Mouse (Mus musculus) ovary, postnatal 36 days (tissue): ENCODE measurements around the gene Dus2.
"Not testable (repeated sequence)": the region's sequence is repeated elsewhere in the genome, so short reads cannot be mapped to it uniquely, and the experiment has no call there.

Experiments
- DNase-seq: peaks from one replicate; pipeline ENCODE4 v3.0.0; 2022; ENCODE audit warnings: low spot score, mixed read lengths

Dus2 gene

GRCm38 (mm10) chr8:105990856-105991387 is at the start of gene Dus2:
Dus2 (plus strand) TSS chr8:105991337.
- DNase-seq: peak; percentile 74

- no peak for DNase-seq
Measured at GRCm38 (mm10) chr8:105942026-105942425, 49.1 kb upstream of the Dus2 start.

DNA sequence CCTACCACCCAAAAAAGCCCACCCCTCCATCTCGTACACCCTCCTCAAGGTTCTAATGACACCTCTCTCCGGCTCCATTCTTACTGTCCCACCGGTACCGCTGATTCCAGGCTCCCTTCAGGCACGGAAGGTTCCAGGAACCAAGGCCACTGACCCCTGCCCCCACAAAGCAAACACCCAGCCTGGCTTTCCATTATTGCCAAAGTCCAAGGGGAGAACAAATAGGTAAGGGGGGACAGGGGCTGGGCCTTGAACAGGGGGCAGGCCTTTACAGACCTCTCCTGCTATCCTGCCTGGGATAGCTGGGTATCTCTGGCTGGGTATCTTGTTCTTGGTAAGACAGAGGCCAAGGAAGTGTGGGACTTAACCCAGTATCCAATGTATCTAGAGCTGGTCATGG is 48.6 kb upstream of the Dus2 start:
- DNase-seq: no peak

DNA sequence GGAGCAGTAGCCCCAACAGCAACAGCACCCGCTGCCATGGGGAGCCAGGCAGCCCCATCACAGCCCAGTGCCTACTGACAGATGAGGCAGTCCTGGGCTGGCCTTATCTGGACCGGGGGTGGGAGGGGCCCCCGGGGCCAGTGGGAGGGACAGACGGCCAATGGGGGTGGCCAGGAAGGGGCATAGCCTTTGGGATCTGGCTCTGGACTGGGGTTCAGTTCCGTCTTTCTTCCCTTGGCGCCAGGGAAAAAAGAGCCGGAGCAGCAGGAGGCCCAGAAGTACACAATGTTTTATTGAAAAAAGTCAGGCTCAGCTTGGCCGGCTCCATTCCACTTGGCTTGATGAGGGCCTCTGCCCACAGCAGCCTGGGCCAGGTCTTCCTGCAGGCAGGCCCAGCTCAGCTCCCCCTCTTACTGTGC is 47.8 kb upstream of the Dus2 start, which contains the start of gene Lcat:
Gene Lcat, minus strand, starts transcription at position 62 of the 419 bp plus-strand sequence.
- DNase-seq: no peak

DNA sequence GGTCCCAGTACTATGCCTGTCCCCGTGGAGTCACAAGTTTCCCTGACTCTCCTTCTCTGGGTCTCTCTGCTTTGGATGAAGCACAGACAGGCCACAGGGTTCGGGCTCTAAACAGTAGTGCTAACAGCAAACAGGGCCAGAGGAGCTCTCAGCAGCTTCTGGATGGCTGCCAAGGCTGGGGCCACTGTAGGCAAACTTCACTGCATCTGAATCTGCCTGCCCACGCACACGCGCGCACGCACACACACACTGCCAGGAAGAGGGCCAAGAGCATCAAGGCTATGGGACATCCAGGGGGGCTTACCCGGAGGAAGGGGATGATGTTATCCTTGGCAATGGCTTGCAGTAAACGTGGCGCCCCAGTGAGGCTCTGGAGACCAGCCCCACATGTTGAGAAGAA is 41.8 kb upstream of the Dus2 start:
- peak; percentile 70 for DNase-seq

GRCm38 (mm10) chr8:105951057-105951659 is 40.0 kb upstream of the Dus2 start:
- no peak for DNase-seq

DNA sequence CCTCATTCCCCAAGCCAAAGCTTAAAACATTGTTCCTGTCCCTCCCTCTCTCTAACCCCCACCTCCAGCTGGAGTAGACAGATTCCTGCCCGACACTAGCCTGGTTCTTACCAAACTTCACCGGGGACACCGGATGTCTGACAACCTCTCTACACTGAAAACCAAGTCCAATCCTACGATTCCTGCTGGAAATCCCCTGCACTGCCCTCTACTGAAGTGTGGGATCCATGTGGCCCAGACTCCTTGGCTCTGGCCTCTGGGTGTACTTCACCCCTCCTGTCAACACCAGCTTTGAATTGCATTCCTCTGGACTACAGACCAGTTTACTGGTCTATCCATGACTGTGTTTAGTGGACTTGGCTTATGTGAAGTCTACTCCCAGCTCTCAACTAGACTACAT is 34.6 kb upstream of the Dus2 start:
- DNase-seq: no peak

DNA sequence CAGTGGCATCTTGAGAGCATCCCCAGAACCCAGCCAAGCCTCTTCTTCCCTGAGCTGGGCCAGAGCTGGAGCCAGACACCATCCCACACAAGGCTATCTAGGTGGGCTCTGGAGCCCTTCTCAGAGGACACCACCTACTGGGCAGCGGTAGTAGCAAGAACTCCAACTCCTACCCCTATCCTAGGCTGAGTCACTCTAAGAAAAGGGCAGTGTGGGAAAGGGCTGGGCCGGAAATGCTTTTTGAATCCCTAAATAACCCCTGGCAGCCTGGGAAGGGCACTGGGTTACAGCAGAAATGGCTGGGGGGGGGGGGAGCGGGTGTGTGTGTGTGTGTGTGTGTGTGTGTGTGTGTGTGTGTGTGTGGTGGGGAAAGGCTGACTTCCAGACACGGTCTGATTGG is 33.3 kb upstream of the Dus2 start:
- no peak for DNase-seq

DNA sequence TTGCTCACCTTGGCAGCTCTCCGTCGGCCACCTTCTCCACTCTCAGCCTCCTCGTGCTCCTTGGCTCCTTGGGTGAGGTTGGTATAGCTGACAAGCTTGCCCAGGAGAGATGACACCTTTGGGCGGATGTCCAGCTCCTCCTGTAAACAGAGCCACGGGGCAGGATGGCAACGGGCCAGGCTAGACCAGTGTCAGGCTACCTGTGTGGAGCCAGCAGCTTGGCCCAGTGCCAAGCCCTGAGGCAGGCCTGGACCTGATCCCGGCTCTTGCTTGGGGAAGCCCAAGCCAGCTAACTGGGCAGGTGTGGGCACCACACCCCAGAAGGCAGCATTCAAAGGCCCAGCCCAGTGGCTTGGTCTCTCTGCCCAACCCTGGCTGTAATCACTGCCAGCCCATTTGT is 31.8 kb upstream of the Dus2 start:
- peak; percentile 64 for DNase-seq

DNA sequence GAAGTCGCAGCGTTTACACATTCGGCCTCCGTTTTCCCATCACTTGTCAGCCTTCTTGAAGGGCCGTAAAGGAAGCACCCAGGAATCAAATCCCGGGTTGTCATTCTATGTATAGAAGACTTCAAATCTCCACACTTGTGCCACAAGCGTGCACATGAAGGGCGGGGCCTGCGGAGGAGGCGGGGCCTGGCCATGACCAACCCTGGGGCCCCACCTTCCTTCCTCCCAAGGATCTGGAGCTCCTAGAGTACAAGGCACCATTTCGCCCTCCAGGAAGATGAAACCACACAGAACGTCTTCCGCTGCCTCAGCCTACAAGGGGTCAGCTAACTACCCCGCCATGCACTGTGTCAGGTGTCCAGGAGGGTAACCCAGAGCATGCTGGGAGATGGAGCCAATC is 30.0 kb upstream of the Dus2 start:
- no peak for DNase-seq

DNA sequence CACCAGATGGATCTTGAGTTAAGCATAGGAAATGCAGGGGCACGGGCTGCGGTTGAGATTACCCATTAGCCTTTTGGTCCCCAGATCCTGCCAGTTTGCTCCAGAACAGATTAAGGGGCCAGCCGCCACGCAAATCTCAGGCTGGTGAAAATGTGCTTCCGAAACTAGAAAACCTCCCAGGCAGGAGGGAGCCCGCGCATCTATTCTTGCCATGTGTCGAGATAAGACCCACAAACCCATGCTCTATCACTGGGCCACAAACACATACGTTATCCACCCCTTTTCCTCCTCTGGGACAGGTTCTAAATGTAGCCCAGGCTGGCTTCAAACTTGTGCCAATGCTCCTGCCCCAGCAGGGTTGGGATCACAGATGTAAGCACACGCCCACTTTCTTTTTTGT is 29.6 kb upstream of the Dus2 start:
- DNase-seq: no peak

DNA sequence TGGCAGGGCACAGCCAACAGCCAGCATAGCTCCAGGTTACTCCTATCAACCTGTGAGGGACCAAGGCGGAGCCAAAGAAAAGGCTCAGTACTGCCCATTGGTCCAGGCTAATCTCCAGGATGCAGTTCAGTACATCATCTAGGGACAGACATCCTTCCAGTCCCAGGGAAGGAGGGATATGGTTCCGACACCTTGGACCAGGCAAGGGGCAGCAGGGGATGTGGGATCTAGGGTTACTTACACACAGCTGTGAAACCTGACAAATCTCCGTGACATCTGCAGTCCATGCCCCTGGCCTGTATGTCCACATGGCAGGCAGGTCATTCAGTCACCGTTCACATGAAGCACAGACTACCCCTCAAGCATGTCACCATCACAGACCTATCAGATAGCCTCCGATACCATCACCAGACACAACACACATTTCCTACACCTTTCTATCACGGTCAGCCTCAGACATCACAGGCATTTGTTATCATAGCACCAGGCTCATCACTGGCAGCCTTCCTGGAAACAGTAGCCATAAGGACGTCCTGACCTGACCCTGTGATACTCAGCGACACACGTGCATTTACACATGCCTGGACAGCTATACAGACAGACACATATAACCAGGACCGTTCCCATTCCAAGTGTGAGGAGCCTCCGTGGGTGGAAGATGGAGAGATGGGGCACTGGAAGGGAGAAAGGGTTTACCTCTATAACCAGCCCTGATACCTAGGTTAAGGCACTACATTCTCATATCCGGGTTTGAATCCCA is 26.5 kb upstream of the Dus2 start:
- DNase-seq: no peak

DNA sequence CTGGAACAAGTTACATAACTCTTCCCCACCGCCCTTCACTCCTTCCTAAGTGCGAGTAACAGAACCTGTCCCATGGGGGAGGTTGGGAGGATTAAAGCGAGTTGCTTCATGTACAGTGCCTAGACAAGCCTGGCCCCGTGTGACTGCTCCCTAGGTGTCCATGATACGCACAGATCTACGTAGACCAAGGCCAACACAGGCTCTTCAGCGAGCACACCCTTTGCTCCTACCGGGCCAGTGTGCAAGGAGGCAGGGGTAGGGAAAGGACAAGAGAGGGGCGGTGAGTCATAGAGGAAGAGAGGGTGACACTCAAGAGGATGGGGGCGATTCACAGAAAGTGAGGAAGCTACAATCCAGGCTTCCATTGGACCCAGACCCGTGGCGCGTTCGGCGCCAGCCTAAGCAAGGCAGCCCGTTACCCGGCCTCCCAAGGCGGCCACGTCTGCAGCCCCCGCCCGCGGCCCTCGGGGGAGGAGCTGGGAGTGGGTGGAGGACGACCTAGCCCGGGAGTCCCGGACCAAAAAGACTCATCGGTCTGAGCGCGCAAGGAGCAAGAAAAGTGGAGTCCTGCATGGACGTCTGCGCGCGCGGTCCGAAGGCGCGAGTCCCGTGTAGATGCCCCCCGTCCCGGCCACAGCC is 25.8 kb upstream of the Dus2 start:
- peak; percentile 69 for DNase-seq

- peak; percentile 84 for DNase-seq
Measured at GRCm38 (mm10) chr8:105965905-105966341, 25.2 kb upstream of the Dus2 start, which contains the start of gene Slc12a4. Slc12a4 (minus strand) TSS chr8:105966097.

- DNase-seq: no peak
Measured at GRCm38 (mm10) chr8:105966692-105967311, 24.3 kb upstream of the Dus2 start.

DNA sequence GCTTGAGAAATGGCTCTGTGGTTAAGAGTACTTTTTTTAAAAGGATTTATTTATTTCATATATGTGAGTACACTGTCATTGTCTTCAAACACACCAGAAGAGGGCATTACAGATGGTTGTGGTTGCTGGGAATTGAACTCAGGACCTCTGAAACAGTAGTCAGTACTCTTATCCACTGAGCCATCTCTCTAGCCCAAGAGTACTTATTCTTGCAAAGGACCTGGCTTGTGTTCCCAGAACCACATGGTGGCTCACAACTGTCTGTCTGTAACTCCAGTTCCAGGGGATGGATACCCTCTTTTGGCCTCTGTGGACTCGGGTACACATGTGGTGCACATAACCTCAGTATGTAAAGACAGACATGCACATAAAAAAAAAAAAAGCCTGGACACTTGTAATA is 21.8 kb upstream of the Dus2 start:
- DNase-seq: no peak

DNA sequence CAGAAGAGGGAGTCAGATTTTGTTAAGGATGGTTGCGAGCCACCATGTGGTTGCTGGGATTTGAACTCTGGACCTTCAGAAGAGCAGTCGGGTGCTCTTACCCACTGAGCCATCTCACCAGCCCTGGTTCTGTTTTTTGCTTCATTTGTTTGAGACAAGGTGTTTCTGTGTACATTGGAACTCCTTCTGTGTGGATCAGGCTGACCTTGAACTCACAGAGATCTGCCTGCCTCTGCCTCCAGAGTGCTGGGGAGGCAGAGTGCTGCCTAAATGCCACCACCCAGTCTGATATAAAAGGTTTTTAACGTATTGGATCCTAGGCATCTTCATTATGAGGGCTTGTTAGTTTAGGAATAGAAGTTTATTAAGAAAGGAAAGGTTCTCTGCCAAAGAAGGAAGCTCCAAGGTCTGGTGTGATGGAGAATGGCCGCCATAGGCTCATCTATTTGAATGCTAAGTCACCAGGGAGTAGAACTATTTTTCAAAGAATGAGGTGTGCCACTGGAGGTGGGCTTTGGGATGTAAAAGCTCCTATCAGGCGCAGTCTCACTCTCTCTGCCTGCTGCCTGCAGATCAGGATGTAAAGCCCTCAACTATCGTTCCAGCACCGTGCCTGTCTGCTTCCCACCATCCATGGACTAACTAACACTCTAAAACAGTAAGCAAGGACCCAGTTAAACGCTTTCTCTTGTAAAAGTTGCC is 20.0 kb upstream of the Dus2 start:
- DNase-seq: no peak

DNA sequence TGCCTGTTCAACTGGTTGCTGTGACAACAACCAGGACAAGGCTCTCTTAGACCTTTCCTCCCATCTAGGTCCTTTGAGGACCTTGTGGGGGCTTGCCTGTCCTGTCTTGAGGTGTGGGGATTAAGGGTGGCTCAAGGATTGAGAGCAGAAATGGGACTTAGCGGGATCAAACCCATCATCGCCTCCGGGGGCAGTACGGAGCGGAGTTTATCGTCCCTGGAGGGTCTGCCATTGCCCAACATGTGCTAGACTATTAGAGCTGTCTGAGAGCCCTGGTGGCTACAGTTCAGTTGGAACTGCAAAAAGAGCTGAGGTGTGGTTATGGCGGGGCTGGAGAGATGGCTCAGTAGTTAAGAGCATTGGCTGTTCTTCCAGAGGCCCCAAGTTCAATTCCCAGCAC is 15.8 kb upstream of the Dus2 start:
- no peak for DNase-seq

DNA sequence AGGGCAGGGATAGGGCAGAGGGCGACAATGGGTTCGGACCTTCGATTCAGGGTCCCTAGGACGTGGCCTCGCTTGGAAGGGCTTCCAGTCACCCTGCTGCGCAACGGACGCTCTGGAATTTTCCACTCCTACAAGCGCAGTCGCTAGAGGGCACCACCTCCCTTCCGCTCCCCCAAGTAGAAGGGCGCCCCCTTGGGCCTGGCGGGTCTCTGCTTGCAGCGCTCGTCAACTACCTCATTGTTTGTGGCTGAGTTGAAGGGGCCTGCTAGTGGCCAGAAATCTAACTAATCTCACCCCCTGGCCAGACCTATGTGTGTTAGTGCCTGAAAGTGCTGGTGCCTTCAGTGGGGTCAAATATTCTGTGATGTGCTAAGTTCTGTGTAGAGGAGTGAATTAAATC is 11.8 kb upstream of the Dus2 start, which contains the start of gene Dpep3:
Gene Dpep3, minus strand, starts transcription at position 105 of the 400 bp plus-strand sequence.
- DNase-seq: no peak

- DNase-seq: no peak
Measured at GRCm38 (mm10) chr8:105981146-105981545, 10.0 kb upstream of the Dus2 start.

GRCm38 (mm10) chr8:105983406-105983805 is 7.7 kb upstream of the Dus2 start:
- DNase-seq: not testable (repeated sequence)

DNA sequence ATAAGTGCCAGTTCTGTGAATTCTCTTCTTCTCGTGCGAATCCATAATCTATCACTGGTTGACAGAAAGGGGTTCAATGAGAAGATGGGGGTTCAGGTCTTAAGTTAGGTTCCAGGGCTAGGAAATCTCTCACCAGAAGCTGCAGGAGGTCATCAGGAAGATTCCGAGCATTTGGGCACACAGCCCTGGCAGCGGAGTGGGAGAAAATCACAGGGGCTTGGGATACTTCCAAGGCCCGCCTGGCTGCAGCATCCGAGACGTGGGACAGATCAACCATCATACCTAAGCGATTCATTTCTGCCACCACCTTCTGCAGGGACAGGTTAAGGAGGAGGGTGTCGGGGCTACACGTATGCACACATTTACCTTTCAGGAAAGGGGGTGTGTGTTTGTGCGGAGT is 2.6 kb upstream of the Dus2 start:
- DNase-seq: no peak
